ENCODE assay signal across 9 mouse cellular contexts in the genomic region with DNA sequence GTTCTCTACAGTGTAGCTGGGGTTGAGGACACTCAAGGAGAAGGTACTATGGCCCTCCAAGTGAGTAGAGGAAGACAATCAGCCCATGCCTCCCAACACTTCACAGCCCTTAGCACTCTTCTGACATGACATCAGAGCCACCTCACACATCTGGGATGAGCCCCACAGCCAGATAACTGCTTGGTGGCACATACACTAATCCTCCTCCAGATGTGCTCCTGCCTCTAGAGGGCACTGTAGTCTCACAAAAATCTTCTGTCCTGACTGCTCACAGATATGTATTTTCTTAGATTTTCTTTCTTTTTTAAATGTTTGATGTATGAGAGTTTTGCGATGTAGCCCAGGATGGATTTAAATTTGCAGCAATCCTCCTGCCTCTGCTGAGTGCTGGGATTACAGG. TPM values are rescaled to one million over a fixed set of nuclear protein-coding genes. Genes with fewer than 3 reads are reported as not detected.
DNase-seq lines count a peak whose midpoint lies in the region; ATAC-seq and TF ChIP-seq lines count a peak whose summit lies in the region.
"Had no signal": no experiment of that assay in that cellular context is flagged by ENCODE, and none has a peak within 500 bp of the region (broad histone marks: within the 10 kb centered on the region; RNA-seq: fewer than 3 reads in every experiment).

No protein-coding gene starts in this region.

- peaks cover 2% of the 10 kb centered on the region for H3K36me3 ChIP-seq in heart, adult 2 months (ENCODE audit: control insufficient read depth, insufficient read depth, low read length)
- H3K36me3 ChIP-seq in embryonic facial prominence, embryonic 11.5 days (replicated peaks; ENCODE audit: control insufficient read depth, insufficient read depth, low read depth, low read length): peaks cover 15% of the 10 kb centered on the region
- peaks cover 81% of the 10 kb centered on the region for H3K36me3 ChIP-seq in forebrain, embryonic 13.5 days (ENCODE audit: poor library complexity, severe bottlenecking)

- H3K79me2 ChIP-seq in heart, adult 2 months (replicated peaks; ENCODE audit: control insufficient read depth, insufficient read depth, low read length): peaks cover 1% of the 10 kb centered on the region

- intact Hi-C loops in heart, adult 2 months (cut with DNase I): loop anchor here (5.0 to 10.0 kb wide), 2 partner anchors 48 to 86 kb away; no protein-coding TSS in a partner anchor
- intact Hi-C loops in left cerebral cortex, postnatal 14 days (cut with DNase I): loop anchor here (10.0 kb wide), 1 partner anchor 172 kb away; no protein-coding TSS in a partner anchor

- POLR2A ChIA-PET in Patski (lab: Charles Lee): no interaction called here

- TF ChIP-seq EP300 in heart, adult 2 months (IDR thresholded peaks at IDR 0.05; ENCODE audit: insufficient read depth, low read depth, low read length): no peak

- TF ChIP-seq POLR2A in heart, adult 2 months (IDR thresholded peaks at IDR 0.05; ENCODE audit: insufficient read depth, low read depth, low read length): no peak

- no peaks in the 10 kb centered on the region for H3K9me3 ChIP-seq in embryonic facial prominence, embryonic 11.5 days (replicated peaks; ENCODE audit: control insufficient read depth, low read length)
- H3K9me3 ChIP-seq in forebrain, embryonic 13.5 days (replicated peaks): no peaks in the 10 kb centered on the region
- H3K9me3 ChIP-seq: embryonic facial prominence, embryonic 12.5 days had no signal

- no peak overlapping the region for H3K4me3 ChIP-seq in heart, adult 2 months
- no peak overlapping the region for H3K4me3 ChIP-seq in embryonic facial prominence, embryonic 11.5 days (ENCODE audit: low read depth, low read length)
- no peak overlapping the region for H3K4me3 ChIP-seq in forebrain, embryonic 13.5 days
- H3K4me3 ChIP-seq: embryonic facial prominence, embryonic 12.5 days had no signal

- ATAC-seq in Patski: no peak
- ATAC-seq in embryonic facial prominence, embryonic 11.5 days (replicated peaks; ENCODE audit: insufficient number of reproducible peaks, low FRiP score, low TSS enrichment, low read depth): no peak
- ATAC-seq in neutrophil, adult 5-6 weeks (ENCODE audit: extremely low read depth, insufficient number of reproducible peaks, low FRiP score, poor library complexity, severe bottlenecking): peak; percentile 78
- ATAC-seq in forebrain, embryonic 13.5 days: no peak

- no peak overlapping the region for H3K9ac ChIP-seq in heart, adult 2 months (ENCODE audit: low read depth, low read length)
- no peak overlapping the region for H3K9ac ChIP-seq in embryonic facial prominence, embryonic 11.5 days (replicated peaks; ENCODE audit: low read length)
- no peak overlapping the region for H3K9ac ChIP-seq in forebrain, embryonic 13.5 days
- H3K9ac ChIP-seq: embryonic facial prominence, embryonic 12.5 days had no signal

- in situ Hi-C loops in Patski (cut with MboI; ENCODE audit: low pct_unique_long_range_greater_than_20kb): no loop called here

- WGBS in heart, adult 2 months: 84% methylated on average over 1 of the region's 1 CpGs
- WGBS in embryonic facial prominence, embryonic 11.5 days: 100% methylated on average over 1 of the region's 1 CpGs
- 100% methylated on average over 1 of the region's 1 CpGs for WGBS in forebrain, embryonic 13.5 days

- H3K27me3 ChIP-seq in heart, adult 2 months (ENCODE audit: control insufficient read depth, insufficient read depth, low read length): no peaks in the 10 kb centered on the region
- no peaks in the 10 kb centered on the region for H3K27me3 ChIP-seq in Patski
- no peaks in the 10 kb centered on the region for H3K27me3 ChIP-seq in embryonic facial prominence, embryonic 11.5 days (ENCODE audit: control insufficient read depth, insufficient read depth, low read length)
- H3K27me3 ChIP-seq in forebrain, embryonic 13.5 days: no peaks in the 10 kb centered on the region
- H3K27me3 ChIP-seq: embryonic facial prominence, embryonic 12.5 days had no signal

- no peaks in the 10 kb centered on the region; the same call in 1 of the 2 replicates for H3K4me1 ChIP-seq in heart, adult 2 months (ENCODE audit: control insufficient read depth, insufficient read depth, low read length)
- H3K4me1 ChIP-seq in embryonic facial prominence, embryonic 11.5 days (ENCODE audit: control insufficient read depth, insufficient read depth, low read length): no peaks in the 10 kb centered on the region
- no peaks in the 10 kb centered on the region for H3K4me1 ChIP-seq in forebrain, embryonic 13.5 days
- H3K4me1 ChIP-seq: embryonic facial prominence, embryonic 12.5 days had no signal

- H3K27ac ChIP-seq in heart, adult 2 months: no peak overlapping the region
- H3K27ac ChIP-seq in embryonic facial prominence, embryonic 11.5 days (replicated peaks; ENCODE audit: low read depth, low read length): no peak overlapping the region
- no peak overlapping the region for H3K27ac ChIP-seq in forebrain, embryonic 13.5 days
- H3K27ac ChIP-seq: embryonic facial prominence, embryonic 12.5 days had no signal

- CTCF ChIA-PET in Patski (lab: Charles Lee): interaction anchor here (0.8 to 2.2 kb wide), 8 partner anchors 8 to 82 kb away, joined by 3 to 13 read pairs (median 8); partner anchors contain the start of gene Sae1

- peak; percentile 83 for TF ChIP-seq CTCF in heart, adult 2 months (IDR thresholded peaks at IDR 0.05)
- TF ChIP-seq CTCF in Patski (IDR thresholded peaks at IDR 0.05): peak; percentile 73

- no peak overlapping the region for H3K4me2 ChIP-seq in embryonic facial prominence, embryonic 11.5 days (ENCODE audit: low read depth, low read length)
- H3K4me2 ChIP-seq in forebrain, embryonic 13.5 days: no peak overlapping the region
- H3K4me2 ChIP-seq: embryonic facial prominence, embryonic 12.5 days had no signal

- DNase-seq in heart, adult 2 months: peak; percentile 30 to 45
- DNase-seq in heart, adult 11 months: no peak
- DNase-seq in A20 (ENCODE audit: low read depth, low spot score) (peak; percentile 59), Patski (ENCODE audit: low read depth, low spot score) (no peak)
- peak; percentile 62 for DNase-seq in embryonic facial prominence, embryonic 11.5 days (ENCODE audit: low spot score)
- DNase-seq in left cerebral cortex, postnatal 14 days (ENCODE audit: low spot score in 2 of 2): peak; percentile 33 to 40

RNA-seq across cellular contexts. Expression of gene Sae1, which starts 11.1 kb away (rescaled TPM):
- 10 to 100 TPM; 33.0 to 36.1 TPM for total RNA-seq in heart, adult 2 months (2021)
- 23.4 and 45.3 TPM in 2 replicates for polyA plus RNA-seq in heart, adult 2 months (2012; rRNA removed)
- 244 TPM for polyA plus RNA-seq in Patski (2021)
- polyA plus RNA-seq in embryonic facial prominence, embryonic 11.5 days (2014; fragmentation: Nextera tagmentation; extraction: Ambion mirVana): 433 and 434 TPM in 2 replicates
- 100 to 1,000 TPM; 103 to 108 TPM for total RNA-seq in left cerebral cortex, postnatal 14 days (2021)
- 110 and 123 TPM in 2 replicates for total RNA-seq in neutrophil, adult 5-6 weeks (2017)
- polyA plus RNA-seq in forebrain, embryonic 13.5 days (2015; fragmentation: Nextera tagmentation; extraction: Ambion mirVana): 355 and 370 TPM in 2 replicates

RNA-seq across cellular contexts. Expression of gene Zc3h4, which starts 24.2 kb away (rescaled TPM):
- 10 to 100 TPM; 27.7 to 32.4 TPM for total RNA-seq in heart, adult 2 months (2021)
- polyA plus RNA-seq in heart, adult 2 months (2012; rRNA removed): 17.7 and 17.8 TPM in 2 replicates
- 41.9 TPM for polyA plus RNA-seq in Patski (2021)
- 13.7 and 14.6 TPM in 2 replicates for polyA plus RNA-seq in embryonic facial prominence, embryonic 11.5 days (2014; fragmentation: Nextera tagmentation; extraction: Ambion mirVana)
- total RNA-seq in left cerebral cortex, postnatal 14 days (2021): 10 to 100 TPM; 55.1 to 55.7 TPM
- 35.1 and 45.9 TPM in 2 replicates for total RNA-seq in neutrophil, adult 5-6 weeks (2017)
- polyA plus RNA-seq in forebrain, embryonic 13.5 days (2015; fragmentation: Nextera tagmentation; extraction: Ambion mirVana): 19.5 and 20.5 TPM in 2 replicates

Comparison
In these comparisons a context has a peak if more than half of its experiments do, and no peak if none do; other contexts are left out.
1. DNase-seq: peak in heart, adult 2 months (2 of 2), A20 (single experiment), embryonic facial prominence, embryonic 11.5 days (single experiment) and left cerebral cortex, postnatal 14 days (2 of 2); none in heart, adult 11 months (single experiment) and Patski (single experiment).